Mouse (Mus musculus) ES-E14 (cell line): ENCODE measurements around the gene Cops8. TPM values are rescaled to one million over a fixed set of nuclear protein-coding genes. Genes with fewer than 3 reads are reported as not detected.

Experiments
- DNase-seq: peaks from one replicate; pipeline ENCODE4 v3.0.0-alpha.2; 2013; ENCODE audit warnings: low read depth, low spot score
- H3K27ac ChIP-seq: 2 replicates; pipeline ENCODE4 v1.5.1; 2012; ENCODE audit warnings: low read depth, mild to moderate bottlenecking, low read length, moderate library complexity, mixed read lengths; ENCODE audit not compliant: poor library complexity, insufficient read depth, severe bottlenecking
- H3K36me3 ChIP-seq: 2 replicates; pipeline ENCODE4 v1.6.1; 2012; ENCODE audit warnings: mild to moderate bottlenecking, low read length, moderate library complexity, mixed read lengths; ENCODE audit not compliant: control insufficient read depth, poor library complexity, insufficient read depth, severe bottlenecking
- H3K4me1 ChIP-seq, 2 experiments: fragments of 150-350 bp in 1 of 2; sonication (generic) in 1 of 2; 2 replicates each; pipeline ENCODE4 v1.6.1; 2012; ENCODE audit warnings: low read length in 2 of 2, mild to moderate bottlenecking in 1 of 2, mixed read lengths in 1 of 2; ENCODE audit not compliant: control insufficient read depth in 2 of 2, insufficient read depth in 2 of 2, poor library complexity in 1 of 2
- H3K4me3 ChIP-seq, 2 experiments: fragments of 150-350 bp in 1 of 2; sonication (generic) in 1 of 2; 2 replicates each; pipeline ENCODE4 v1.5.1; 2012; ENCODE audit warnings: low read length in 2 of 2, low read depth in 1 of 2, mild to moderate bottlenecking in 1 of 2, mixed read lengths in 1 of 2; ENCODE audit not compliant: insufficient read depth in 1 of 2, poor library complexity in 1 of 2, severe bottlenecking in 1 of 2
- H3K9ac ChIP-seq: 2 replicates; pipeline ENCODE4 v1.6.1; 2012; ENCODE audit warnings: low read depth, mild to moderate bottlenecking, low read length, mixed read lengths; ENCODE audit not compliant: poor library complexity, insufficient read depth, severe bottlenecking
- H3K9me3 ChIP-seq: fragments of 150-350 bp; sonication (generic); 2 replicates; pipeline ENCODE4 v1.6.1; 2012; ENCODE audit warnings: low read depth, mild to moderate bottlenecking, low read length; ENCODE audit not compliant: control insufficient read depth, insufficient read depth
- CHD2 ChIP-seq: IDR thresholded peaks from 2 replicates; pipeline ENCODE4 v1.6.1; 2014; ENCODE audit warnings: mild to moderate bottlenecking, low read depth, low read length, inconsistent platforms
- HCFC1 ChIP-seq: IDR thresholded peaks from 2 replicates; pipeline ENCODE4 v1.6.1; 2012; ENCODE audit warnings: low read length, inconsistent platforms, borderline replicate concordance; ENCODE audit not compliant: insufficient read depth
- MAFK ChIP-seq: IDR thresholded peaks from 2 replicates; pipeline ENCODE4 v1.6.1; 2014; ENCODE audit warnings: mild to moderate bottlenecking, low read depth, low read length, inconsistent platforms; ENCODE audit not compliant: insufficient read depth
- ZC3H11A ChIP-seq: IDR thresholded peaks from 2 replicates; pipeline ENCODE4 v1.6.1; 2012; ENCODE audit warnings: low read depth, mild to moderate bottlenecking, inconsistent platforms, low read length, borderline replicate concordance
- ZNF384 ChIP-seq: IDR thresholded peaks from 2 replicates; pipeline ENCODE4 v1.6.1; 2012; ENCODE audit warnings: low read depth, low read length, inconsistent platforms
- in situ Hi-C, 2 experiments: fragments of 600-800 bp; cut with MboI; formaldehyde crosslinking; loops; one replicate each; pipeline ENCODE4 v1.15.1; 2025; ENCODE audit warnings: low sequenced_read_pairs in 2 of 2, inconsistent platforms in 1 of 2; ENCODE audit not compliant: unreplicated experiment in 2 of 2
- total RNA-seq: library from RNA; depleted of rRNA; stranded (reverse); fragments of 300-350 nt; gene quantifications from 2 replicates; pipeline ENCODE4 v1.2.3, GENCODE M21; 2012

Gene Cops8
- total RNA-seq, 1 experiment: 84.6 TPM

GRCm38 (mm10) chr1:90588021-90588734 is 14.6 kb upstream of the Cops8 start:
- no peak overlapping the region for H3K27ac ChIP-seq

GRCm38 (mm10) chr1:90590797-90591196 is 12.0 kb upstream of the Cops8 start:
- in situ Hi-C loops: loop anchor here (10.0 to 25.0 kb wide), 2 partner anchors 528 to 536 kb away; no protein-coding TSS in a partner anchor
- DNase-seq: peak; percentile 70
- Histone ChIP-seq H3K4me3 (no peak overlapping the region), H3K9me3 (no peaks in the 10 kb centered on the region), H3K9ac (no peak overlapping the region), H3K4me1 (no peaks in the 10 kb centered on the region), H3K36me3 (no peaks in the 10 kb centered on the region), H3K27ac (no peak overlapping the region)
- peak; percentile 40; the same call in 1 of the 2 replicates for TF ChIP-seq ZC3H11A
- TF ChIP-seq MAFK: no peak
- TF ChIP-seq HCFC1: no peak
- TF ChIP-seq ZNF384: no peak
- TF ChIP-seq CHD2: no peak

More at GRCm38 (mm10) chr1:90588021-90588734, 14.6 kb upstream of the Cops8 start:
- DNase-seq: peak; percentile 62
- Histone ChIP-seq H3K4me1 (no peaks in the 10 kb centered on the region), H3K4me3 (no peak overlapping the region), H3K36me3 (no peaks in the 10 kb centered on the region), H3K9me3 (no peaks in the 10 kb centered on the region), H3K9ac (no peak overlapping the region)
- in situ Hi-C loops: loop anchor here (10.0 to 25.0 kb wide), 2 partner anchors 526 to 563 kb away; no protein-coding TSS in a partner anchor
- TF ChIP-seq ZC3H11A: peak; percentile 59; the same call in 1 of the 2 replicates
- TF ChIP-seq CHD2: no peak

GRCm38 (mm10) chr1:90592784-90593183 is 10.0 kb upstream of the Cops8 start:
- H3K9ac ChIP-seq: no peak overlapping the region
- no peak overlapping the region for H3K4me3 ChIP-seq
- in situ Hi-C loops: loop anchor here (10.0 to 25.0 kb wide), 2 partner anchors 530 to 538 kb away; no protein-coding TSS in a partner anchor
- peak; percentile 58 for DNase-seq
- H3K36me3 ChIP-seq: no peaks in the 10 kb centered on the region
- no peaks in the 10 kb centered on the region for H3K9me3 ChIP-seq
- peak; percentile 61; the same call in 1 of the 2 replicates for TF ChIP-seq ZC3H11A
- TF ChIP-seq HCFC1: no peak
- no peaks in the 10 kb centered on the region for H3K4me1 ChIP-seq
- H3K27ac ChIP-seq: no peak overlapping the region

GRCm38 (mm10) chr1:90599226-90599625 is 3.6 kb upstream of the Cops8 start:
- H3K9ac ChIP-seq: no peak overlapping the region
- TF ChIP-seq HCFC1 (no peak), ZC3H11A (no peak), MAFK (no peak), CHD2 (no peak), ZNF384 (no peak)
- no peak for DNase-seq
- H3K4me3 ChIP-seq: no peak overlapping the region
- peaks cover 0 to 2% of the 10 kb centered on the region in 2 experiments; a peak in 1 of 4 replicates for H3K4me1 ChIP-seq
- in situ Hi-C loops: loop anchor here (10.0 to 25.0 kb wide), 2 partner anchors 537 to 544 kb away; no protein-coding TSS in a partner anchor
- no peaks in the 10 kb centered on the region for H3K36me3 ChIP-seq
- no peak overlapping the region for H3K27ac ChIP-seq
- no peaks in the 10 kb centered on the region for H3K9me3 ChIP-seq

GRCm38 (mm10) chr1:90601096-90601495 is 1.7 kb upstream of the Cops8 start:
- Histone ChIP-seq H3K4me3 (no peak overlapping the region), H3K27ac (no peak overlapping the region), H3K36me3 (peaks cover 2% of the 10 kb centered on the region), H3K4me1 (peaks cover 0 to 2% of the 10 kb centered on the region in 2 experiments; a peak in 2 of 4 replicates), H3K9ac (no peak overlapping the region), H3K9me3 (no peaks in the 10 kb centered on the region)
- in situ Hi-C loops: no loop called here
- no peak for DNase-seq
- TF ChIP-seq ZNF384 (no peak), MAFK (no peak), HCFC1 (no peak), ZC3H11A (no peak), CHD2 (no peak)
